Mouse (Mus musculus) CH12.LX (cell line): ENCODE measurements around the gene Btbd16. TPM values are rescaled to one million over a fixed set of nuclear protein-coding genes. Genes with fewer than 3 reads are reported as not detected.

ENCODE experiments used
- DNase-seq: peaks from one replicate; pipeline ENCODE4 v3.0.0-alpha.2; 2013; ENCODE audit errors: extremely low read depth
- H3K27ac ChIP-seq: 2 replicates; pipeline ENCODE4 v1.5.1; 2012; ENCODE audit warnings: low read depth, mild to moderate bottlenecking, control low read depth, moderate library complexity; ENCODE audit not compliant: insufficient read depth
- H3K27me3 ChIP-seq: replicated peaks from 2 replicates; pipeline ENCODE3; 2012; ENCODE audit warnings: inconsistent platforms
- H3K36me3 ChIP-seq, 2 experiments: replicated peaks in 1 of 2; 2 replicates each; pipeline versions ENCODE3 to v1.6.1; 2012; ENCODE audit warnings: inconsistent platforms in 1 of 2, low read length in 1 of 2, mild to moderate bottlenecking in 1 of 2, mixed read lengths in 1 of 2, moderate library complexity in 1 of 2; ENCODE audit not compliant: control insufficient read depth in 1 of 2, insufficient read depth in 1 of 2
- H3K4me1 ChIP-seq, 2 experiments: 2 replicates each; pipeline ENCODE4 v1.6.1; 2012; ENCODE audit warnings: inconsistent platforms in 1 of 2, moderate library complexity in 1 of 2; ENCODE audit not compliant: insufficient read depth in 2 of 2, control insufficient read depth in 1 of 2
- H3K4me2 ChIP-seq: 2 replicates; pipeline ENCODE4 v1.6.1; 2012; ENCODE audit warnings: low read depth, mild to moderate bottlenecking, control low read depth; ENCODE audit not compliant: poor library complexity, insufficient read depth, severe bottlenecking
- H3K4me3 ChIP-seq, 3 experiments: fragments of 150-350 bp in 1 of 3; sonication (generic) in 1 of 3; replicated peaks in 1 of 3; 2 replicates each; pipeline versions ENCODE3 to v1.5.1; 2011 to 2012; ENCODE audit warnings: low read depth in 2 of 3, low read length in 2 of 3, mild to moderate bottlenecking in 2 of 3, moderate library complexity in 2 of 3, control low read depth in 1 of 3, improper control_type of control experiment in 1 of 3, inconsistent platforms in 1 of 3, mixed read lengths in 1 of 3; ENCODE audit not compliant: poor library complexity in 1 of 3
- H3K79me2 ChIP-seq: replicated peaks from 2 replicates; pipeline ENCODE4 v1.6.1; 2012; ENCODE audit warnings: mild to moderate bottlenecking, moderate library complexity; ENCODE audit not compliant: control insufficient read depth, poor library complexity, insufficient read depth, severe bottlenecking; ENCODE audit errors: extremely low read depth
- H3K9ac ChIP-seq: 2 replicates; pipeline ENCODE4 v1.6.1; 2012; ENCODE audit warnings: low read depth, mild to moderate bottlenecking, control low read depth, moderate library complexity; ENCODE audit not compliant: insufficient read depth
- H3K9me3 ChIP-seq: replicated peaks from 2 replicates; pipeline ENCODE3; 2012; ENCODE audit warnings: low read length, inconsistent platforms, mixed read lengths
- E2F4 ChIP-seq: IDR thresholded peaks from 2 replicates; pipeline ENCODE4 v1.6.1; 2011; ENCODE audit warnings: low read depth, low read length, improper control_type of control experiment; ENCODE audit not compliant: insufficient replicate concordance
- ETS1 ChIP-seq: conservative IDR thresholded peaks from 2 replicates; pipeline ENCODE4 v1.6.1; 2012; ENCODE audit warnings: low read depth, mild to moderate bottlenecking, inconsistent platforms, low read length, improper control_type of control experiment, moderate library complexity
- JUND ChIP-seq: conservative IDR thresholded peaks from 2 replicates; pipeline ENCODE4 v1.6.1; 2011; ENCODE audit warnings: low read depth, low read length, improper control_type of control experiment
- MEF2A ChIP-seq: IDR thresholded peaks from 2 replicates; pipeline ENCODE4 v1.6.1; 2014; ENCODE audit warnings: low read depth, mild to moderate bottlenecking, inconsistent platforms, low read length, improper control_type of control experiment, borderline replicate concordance
- MYC ChIP-seq: IDR thresholded peaks from 2 replicates; pipeline ENCODE4 v1.6.1; 2011; ENCODE audit warnings: low read depth, mild to moderate bottlenecking, improper control_type of control experiment, low read length
- NELFE ChIP-seq: IDR thresholded peaks from 2 replicates; pipeline ENCODE4 v1.6.1; 2011; ENCODE audit warnings: low read depth, low read length, improper control_type of control experiment
- PAX5 ChIP-seq: IDR thresholded peaks from 2 replicates; pipeline ENCODE4 v1.6.1; 2012; ENCODE audit warnings: low read length, inconsistent platforms, mixed read lengths
- POLR2A ChIP-seq: IDR thresholded peaks from 2 replicates; pipeline ENCODE4 v1.6.1; 2011; ENCODE audit warnings: low read depth, mild to moderate bottlenecking, improper control_type of control experiment, low read length
- POLR2AphosphoS2 ChIP-seq: IDR thresholded peaks from 2 replicates; pipeline ENCODE4 v1.6.1; 2011; ENCODE audit warnings: low read depth, low read length, improper control_type of control experiment
- RCOR1 ChIP-seq: conservative IDR thresholded peaks from 2 replicates; pipeline ENCODE4 v1.6.1; 2012; ENCODE audit warnings: low read depth, mild to moderate bottlenecking, inconsistent platforms, low read length, improper control_type of control experiment
- SIN3A ChIP-seq: IDR thresholded peaks from 2 replicates; pipeline ENCODE4 v1.6.1; 2012; ENCODE audit warnings: low read length, improper control_type of control experiment, inconsistent platforms
- SMC3 ChIP-seq: IDR thresholded peaks from 2 replicates; pipeline ENCODE4 v1.6.1; 2011; ENCODE audit warnings: low read depth, low read length, improper control_type of control experiment
- TBP ChIP-seq: conservative IDR thresholded peaks from 2 replicates; pipeline ENCODE4 v1.6.1; 2011; ENCODE audit warnings: low read depth, low read length, improper control_type of control experiment
- UBTF ChIP-seq: IDR thresholded peaks from 2 replicates; pipeline ENCODE4 v1.6.1; 2012; ENCODE audit warnings: low read depth, mild to moderate bottlenecking, inconsistent platforms, low read length, improper control_type of control experiment, moderate library complexity
- USF1 ChIP-seq: IDR thresholded peaks from 2 replicates; pipeline ENCODE4 v1.6.1; 2014; ENCODE audit warnings: low read depth, mild to moderate bottlenecking, inconsistent platforms, low read length, improper control_type of control experiment
- USF2 ChIP-seq: conservative IDR thresholded peaks from 2 replicates; pipeline ENCODE4 v1.6.1; 2011; ENCODE audit warnings: low read depth, low read length, improper control_type of control experiment
- dilution Hi-C: fragments of 300-500 bp; cut with MboI; formaldehyde crosslinking; loops from 2 replicates; pipeline ENCODE4 v1.14.3; 2020; ENCODE audit warnings: low sequenced_read_pairs; ENCODE audit not compliant: extremely low pct_unique_long_range_greater_than_20kb, extremely low pct_ligation_motif_present
- in situ Hi-C: fragments of 300-500 bp; cut with MboI; formaldehyde crosslinking; loops from 3 replicates; pipeline ENCODE4 v1.14.3; 2019; ENCODE audit warnings: low sequenced_read_pairs, low pct_ligation_motif_present, low pct_unique_long_range_greater_than_20kb, mixed read lengths
- polyA plus RNA-seq: library from polyadenylated mRNA; unstranded; fragments of >175 nt; gene quantifications from 2 replicates; pipeline ENCODE4 v1.2.1, GENCODE M21; 2012; ENCODE audit warnings: low read depth; ENCODE audit not compliant: insufficient read length
- total RNA-seq, 2 experiments: library from RNA; depleted of rRNA; stranded (reverse); fragments of 300-350 nt in 1 of 2; fragments of >200 nt in 1 of 2; gene quantifications; 2 replicates each; pipeline ENCODE4 v1.2.3; 2012 to 2014

Gene Btbd16
- total and polyA plus RNA-seq, 3 experiments: not detected

DNA sequence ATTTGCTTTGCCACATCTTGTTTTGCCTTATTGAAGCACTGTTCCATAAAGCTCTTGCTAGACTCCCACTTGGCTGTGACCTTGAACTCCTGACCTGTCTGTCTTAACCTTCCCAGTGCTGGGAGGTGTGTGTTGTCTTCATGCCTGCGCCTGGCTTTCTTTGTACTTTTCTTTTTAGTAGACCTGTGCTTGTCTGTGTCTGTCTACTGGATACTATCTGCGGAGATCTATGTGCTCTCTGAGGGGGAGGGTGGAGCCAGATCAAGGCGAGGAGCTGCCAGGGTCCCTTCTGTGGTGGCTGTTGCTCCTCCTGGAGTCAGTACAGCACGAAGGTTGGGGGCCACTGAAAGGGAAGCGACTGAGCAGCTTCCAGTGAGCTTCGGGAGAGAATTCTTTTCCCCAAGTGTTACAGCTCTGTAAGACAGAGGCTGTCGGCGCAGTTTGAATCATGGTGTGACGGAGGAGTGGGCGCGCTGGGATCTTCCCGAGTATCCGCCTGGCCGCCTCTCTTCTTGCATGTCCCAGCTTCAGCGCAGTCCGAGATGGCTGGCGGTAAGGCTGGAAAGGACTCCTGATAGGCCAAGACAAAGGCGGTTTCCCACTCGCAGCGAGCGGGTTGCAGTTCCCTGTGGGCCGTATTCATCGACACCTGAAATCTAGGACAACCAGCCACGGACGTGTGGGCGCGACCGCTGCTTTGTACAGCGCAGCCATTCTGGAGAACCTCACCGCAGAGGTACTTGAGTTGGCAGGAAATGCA, 7.3 kb upstream of the Btbd16 start:
- Histone ChIP-seq H3K4me3 (no peak overlapping the region), H3K79me2 (no peaks in the 10 kb centered on the region), H3K27ac (no peak overlapping the region), H3K9ac (no peak overlapping the region), H3K4me1 (peaks cover 4 to 24% of the 10 kb centered on the region in 2 experiments), H3K27me3 (peaks cover 30% of the 10 kb centered on the region), H3K9me3 (peaks cover 2% of the 10 kb centered on the region), H3K36me3 (no peaks in the 10 kb centered on the region), H3K4me2 (no peak overlapping the region)
- no peak for DNase-seq
- dilution Hi-C loops (no loop called here), in situ Hi-C loops (no loop called here)
- TF ChIP-seq MEF2A: no peak
- TF ChIP-seq UBTF: no peak
- no peak for TF ChIP-seq PAX5
- no peak for TF ChIP-seq RCOR1
- no peak for TF ChIP-seq USF2

DNA sequence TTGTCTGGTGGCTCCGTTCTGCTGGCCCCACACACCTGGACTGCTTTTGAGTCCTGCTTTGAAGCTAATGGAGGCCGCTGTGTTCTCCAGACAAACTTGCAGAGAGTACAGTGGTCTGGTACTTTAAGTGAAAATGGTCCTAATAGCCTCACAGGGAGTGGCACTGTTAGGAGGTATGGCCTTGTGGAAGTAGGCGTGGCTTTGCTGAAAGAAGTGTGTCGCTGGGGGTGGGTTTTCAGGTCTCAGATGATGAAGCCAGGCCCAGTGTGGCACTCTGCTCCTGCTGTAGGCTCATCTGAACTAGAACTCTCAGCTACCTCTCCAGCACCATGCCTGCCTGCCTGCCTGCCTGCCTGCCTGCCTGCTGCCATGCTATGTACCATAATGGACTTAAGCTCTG, 5.7 kb upstream of the Btbd16 start:
- TF ChIP-seq MEF2A (no peak), E2F4 (no peak), POLR2AphosphoS2 (no peak), JUND (no peak), USF2 (no peak), MYC (no peak), NELFE (no peak), ETS1 (no peak), SIN3A (no peak), SMC3 (no peak), USF1 (no peak), UBTF (no peak), TBP (no peak), POLR2A (no peak)
- dilution Hi-C loops: no loop called here
- H3K4me2 ChIP-seq: no peak overlapping the region
- H3K9ac ChIP-seq: no peak overlapping the region
- H3K27ac ChIP-seq: no peak overlapping the region
- no peak overlapping the region for H3K4me3 ChIP-seq
- peaks cover 0 to 15% of the 10 kb centered on the region in 2 experiments; a peak in 2 of 4 replicates for H3K4me1 ChIP-seq
- no peaks in the 10 kb centered on the region for H3K79me2 ChIP-seq
- in situ Hi-C loops: no loop called here
- DNase-seq: no peak
- H3K27me3 ChIP-seq: peaks cover 37% of the 10 kb centered on the region
- peaks cover 2% of the 10 kb centered on the region for H3K9me3 ChIP-seq
- H3K36me3 ChIP-seq: no peaks in the 10 kb centered on the region
